7 mouse cellular contexts compared by ENCODE assay signal in the genomic region with DNA sequence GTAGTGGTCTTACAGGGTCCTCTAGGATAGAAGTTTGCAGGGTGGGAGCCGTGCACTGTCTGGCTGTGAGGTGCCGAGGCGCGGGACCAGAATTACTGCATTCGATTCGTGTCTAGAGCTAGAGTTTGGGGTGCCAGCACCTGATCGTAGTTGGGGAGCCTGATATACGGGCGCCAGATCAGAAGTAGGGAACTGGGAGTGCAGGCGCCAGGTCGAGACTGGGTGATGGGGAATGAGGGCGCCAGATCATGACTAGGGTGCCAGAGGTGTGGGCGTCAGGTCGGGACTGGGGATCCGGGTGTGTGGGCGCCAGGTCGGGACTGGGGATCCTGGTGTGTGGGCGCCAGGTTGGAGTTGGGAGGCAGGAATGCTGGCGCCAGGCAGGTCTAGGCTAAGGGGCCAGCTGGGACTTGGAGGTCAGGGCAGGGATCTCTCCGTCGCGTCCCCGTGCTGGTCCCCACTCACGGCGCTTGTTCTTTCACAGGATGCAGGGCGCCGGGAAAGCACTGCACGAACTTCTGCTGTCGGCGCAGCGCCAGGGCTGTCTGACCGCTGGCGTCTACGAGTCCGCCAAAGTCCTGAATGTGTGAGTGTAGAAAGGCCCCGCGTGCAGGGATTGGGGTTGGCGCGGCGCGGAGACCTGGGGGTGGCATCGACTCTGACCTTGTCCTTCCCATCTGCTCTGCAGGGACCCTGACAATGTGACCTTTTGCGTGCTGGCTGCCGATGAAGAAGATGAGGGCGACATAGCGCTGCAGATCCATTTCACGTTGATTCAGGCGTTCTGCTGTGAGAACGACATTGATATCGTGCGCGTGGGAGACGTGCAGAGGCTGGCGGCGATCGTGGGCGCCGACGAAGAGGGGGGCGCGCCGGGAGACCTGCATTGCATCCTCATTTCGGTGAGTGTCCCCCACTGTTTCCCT. TPM values are rescaled to one million over a fixed set of nuclear protein-coding genes. Genes with fewer than 3 reads are reported as not detected.
DNase-seq lines count a peak whose midpoint lies in the region; ATAC-seq and TF ChIP-seq lines count a peak whose summit lies in the region.

No protein-coding gene starts in this region.

- peaks cover 11% of the 10 kb centered on the region; the same call in 1 of the 2 replicates for H3K27me3 ChIP-seq in embryonic facial prominence, embryonic 13.5 days
- H3K27me3 ChIP-seq in kidney, embryonic 14.5 days (ENCODE audit: control insufficient read depth, insufficient read depth, low read length): no peaks in the 10 kb centered on the region; the same call in 1 of the 2 replicates
- no peaks in the 10 kb centered on the region for H3K27me3 ChIP-seq in myocyte (ENCODE audit: control insufficient read depth, insufficient read depth, insufficient read length)

- peak overlapping the region; percentile 96 for H3K4me2 ChIP-seq in embryonic facial prominence, embryonic 13.5 days
- peak overlapping the region; percentile 96 for H3K4me2 ChIP-seq in kidney, embryonic 14.5 days (replicated peaks; ENCODE audit: low read depth, low read length)
- H3K4me2 ChIP-seq in myocyte (ENCODE audit: low read depth): peak overlapping the region; percentile 66

- H3K9me3 ChIP-seq in embryonic facial prominence, embryonic 13.5 days: no peaks in the 10 kb centered on the region
- no peaks in the 10 kb centered on the region for H3K9me3 ChIP-seq in kidney, embryonic 14.5 days (ENCODE audit: control insufficient read depth, low read length)

- peaks cover 57% of the 10 kb centered on the region for H3K4me1 ChIP-seq in embryonic facial prominence, embryonic 13.5 days
- H3K4me1 ChIP-seq in kidney, embryonic 14.5 days (ENCODE audit: control insufficient read depth, insufficient read depth, low read length): peaks cover 40% of the 10 kb centered on the region

- no peaks in the 10 kb centered on the region for H3K36me3 ChIP-seq in embryonic facial prominence, embryonic 13.5 days
- H3K36me3 ChIP-seq in kidney, embryonic 14.5 days (ENCODE audit: control insufficient read depth, insufficient read depth, low read length): no peaks in the 10 kb centered on the region
- no peaks in the 10 kb centered on the region for H3K36me3 ChIP-seq in myocyte (ENCODE audit: control insufficient read depth, insufficient read depth)

- WGBS in embryonic facial prominence, embryonic 13.5 days: under 1% methylated on average over 63 of the region's 63 CpGs
- WGBS in kidney, embryonic 14.5 days: under 1% methylated on average over 61 of the region's 63 CpGs

- peak overlapping the region; percentile 66 for H3K4me3 ChIP-seq in embryonic facial prominence, embryonic 13.5 days
- peak overlapping the region; percentile 46 for H3K4me3 ChIP-seq in kidney, embryonic 14.5 days (ENCODE audit: low read length)
- peak overlapping the region; percentile 100 for H3K4me3 ChIP-seq in myocyte

- peak; percentile 20; the same call in 1 of the 2 replicates for ATAC-seq in embryonic facial prominence, embryonic 13.5 days (ENCODE audit: insufficient number of reproducible peaks, insufficient read depth, low FRiP score, low TSS enrichment, low read depth)
- peak; percentile 30; the same call in 1 of the 2 replicates for ATAC-seq in kidney, embryonic 14.5 days (ENCODE audit: low FRiP score, low TSS enrichment)

- peak overlapping the region; percentile 81 for H3ac ChIP-seq in myocyte (ENCODE audit: control insufficient read depth, insufficient read length)

- peak; percentile 63 for TF ChIP-seq POLR2A in myocyte (IDR thresholded peaks at IDR 0.05; ENCODE audit: insufficient read length, low read depth)

- H3K79me2 ChIP-seq in myocyte (ENCODE audit: control insufficient read depth, insufficient read depth): peaks cover 20% of the 10 kb centered on the region

- H3K9ac ChIP-seq in embryonic facial prominence, embryonic 13.5 days: peak overlapping the region; percentile 80
- peak overlapping the region; percentile 70 for H3K9ac ChIP-seq in kidney, embryonic 14.5 days (ENCODE audit: low read depth, low read length)

- DNase-seq in adrenal gland, postnatal 36 days: peak; percentile 85 to 88
- DNase-seq in heart, adult 9 months (ENCODE audit: low spot score in 2 of 2): peak; percentile 65 to 78
- peak; percentile 71 for DNase-seq in liver
- DNase-seq in spleen, postnatal 4 days (ENCODE audit: low spot score in 2 of 2): peak; percentile 68 to 84

- peak overlapping the region; percentile 78 for H3K27ac ChIP-seq in embryonic facial prominence, embryonic 13.5 days
- H3K27ac ChIP-seq in kidney, embryonic 14.5 days (ENCODE audit: low read depth, low read length): peak overlapping the region; percentile 66; the same call in 1 of the 2 replicates

TF ChIP-seq in myocyte, 11 proteins besides CTCF, POLR2A, EP300 and RAD21:
- peak; percentile 89 for TF ChIP-seq POLR2AphosphoS2 (IDR thresholded peaks at IDR 0.05; ENCODE audit: insufficient read length, low read depth)
- TF ChIP-seq MAX (IDR thresholded peaks at IDR 0.05; ENCODE audit: low read depth): no peak

RNA-seq across cellular contexts. Expression of gene Gadd45g, which starts 0.7 kb away (rescaled TPM):
- 10 to 100 TPM; 71.8 to 72.5 TPM for total RNA-seq in adrenal gland, postnatal 36 days (2021)
- 50.6 and 55.5 TPM in 2 replicates for polyA plus RNA-seq in embryonic facial prominence, embryonic 13.5 days (2015; fragmentation: Nextera tagmentation; extraction: Ambion mirVana)
- 26.6 and 29.0 TPM in 2 replicates for polyA plus RNA-seq in kidney, embryonic 14.5 days (2014; fragmentation: Nextera tagmentation; extraction: Ambion mirVana)
- 202 TPM for polyA plus RNA-seq in myocyte (2012; fragmentation: generic; extraction: Trizol)

RNA-seq across cellular contexts. Expression of gene Sema4d, which starts 53.6 kb away (rescaled TPM):
- total RNA-seq in adrenal gland, postnatal 36 days (2021): 10 to 100 TPM; 12.4 to 15.7 TPM
- polyA plus RNA-seq in embryonic facial prominence, embryonic 13.5 days (2015; fragmentation: Nextera tagmentation; extraction: Ambion mirVana): 7.3 and 9.3 TPM in 2 replicates
- polyA plus RNA-seq in kidney, embryonic 14.5 days (2014; fragmentation: Nextera tagmentation; extraction: Ambion mirVana): 11.3 and 20.2 TPM in 2 replicates
- 15.3 TPM for polyA plus RNA-seq in myocyte (2012; fragmentation: generic; extraction: Trizol)

Comparison
In these comparisons a context has a peak if more than half of its experiments do, and no peak if none do; other contexts are left out.
1. Peak in every context shown above with its lines: DNase-seq, ATAC-seq, H3K4me3 ChIP-seq and H3K27ac ChIP-seq.
2. H3K4me3 ChIP-seq: peak in every context shown above with its lines; median percentile 100 in myocyte; 66 in embryonic facial prominence, embryonic 13.5 days; 46 in kidney, embryonic 14.5 days.